Mouse (Mus musculus) frontal cortex, adult 2 months (tissue): Measurements from ENCODE around the gene 9930111J21Rik1. TPM values are rescaled to one million over a fixed set of nuclear protein-coding genes. Genes with fewer than 3 reads are reported as not detected.
"Not testable (repeated sequence)": the region's sequence is repeated elsewhere in the genome, so short reads cannot be mapped to it uniquely, and the experiment has no call there.

Experiments
- DNase-seq, 2 experiments: peaks; one replicate each; pipeline ENCODE4 v3.0.0; 2022; ENCODE audit warnings: low spot score in 1 of 2; ENCODE audit errors: extremely low spot score in 1 of 2
- polyA plus RNA-seq: library from polyadenylated mRNA; depleted of rRNA; stranded (reverse); fragments of >200 nt; gene quantifications from 2 replicates; pipeline ENCODE4 v1.2.3, GENCODE M21; 2012; rRNA removed

Gene 9930111J21Rik1
- 0.42 and 0.64 TPM in 2 replicates for polyA plus RNA-seq

DNA sequence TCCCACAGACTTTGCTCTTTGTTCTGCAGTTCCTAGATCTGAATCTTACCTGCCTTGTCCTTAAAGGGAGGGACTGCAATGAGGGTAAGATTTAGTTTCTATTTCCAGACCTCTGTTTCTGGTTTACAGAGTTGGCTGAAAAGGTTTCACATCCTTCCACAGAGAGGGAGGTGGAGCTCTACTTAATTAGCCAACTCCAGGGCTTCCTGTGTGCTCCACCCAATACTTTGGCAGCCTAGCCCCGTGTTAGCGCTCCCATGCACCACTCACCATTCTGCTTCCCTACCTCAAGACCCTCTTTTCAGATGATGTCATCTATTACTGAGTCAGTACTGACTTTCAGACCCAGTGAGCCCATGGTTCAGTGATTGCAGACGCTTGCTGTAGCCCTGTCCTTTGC lies at the start of gene 9930111J21Rik1:
Gene 9930111J21Rik1 (minus strand): TSS at position 148 of the 400 bp plus-strand sequence.
- not testable (repeated sequence) for DNase-seq

DNA sequence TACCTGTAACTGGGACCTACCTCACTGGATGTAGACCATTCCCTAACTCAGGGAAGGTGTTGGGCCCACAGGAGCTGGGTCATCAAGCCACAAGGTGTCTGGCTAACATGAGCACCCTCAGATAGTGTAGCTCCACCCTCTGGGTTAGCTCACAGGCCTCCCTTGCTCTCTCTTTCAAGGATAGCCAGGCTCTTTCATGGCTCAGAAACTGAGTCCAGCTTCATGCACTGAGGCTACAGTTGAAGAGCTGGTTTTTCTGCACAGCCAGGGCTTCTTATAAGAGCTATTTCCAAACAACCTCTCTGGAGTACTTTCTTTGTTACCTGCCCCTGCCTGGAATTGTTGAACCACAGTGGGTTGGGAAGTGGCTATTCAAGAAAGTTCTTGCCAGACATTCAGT lies 32.9 kb upstream of the 9930111J21Rik1 start:
- not testable (repeated sequence) for DNase-seq

DNA sequence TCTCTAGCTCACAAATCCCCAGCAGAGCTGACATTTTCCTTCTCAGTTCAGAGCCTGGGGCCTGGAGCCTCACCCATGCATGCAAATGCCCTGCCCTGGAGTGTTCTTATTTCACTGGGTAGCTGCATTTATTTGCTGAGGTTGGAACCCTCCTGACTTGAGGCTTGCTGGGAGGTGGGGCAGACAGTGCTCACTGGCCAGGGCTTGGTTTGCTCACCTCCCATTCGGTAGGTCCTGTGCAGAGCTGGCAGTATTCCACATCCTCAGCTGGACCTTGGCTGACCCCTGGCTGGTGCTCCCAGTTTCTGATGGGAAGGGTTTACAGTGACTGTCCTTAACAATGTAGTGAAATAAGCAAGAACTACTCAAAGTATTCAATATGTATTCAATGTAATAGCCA lies 27.6 kb upstream of the 9930111J21Rik1 start:
- DNase-seq, result not testable (repeated sequence)

DNA sequence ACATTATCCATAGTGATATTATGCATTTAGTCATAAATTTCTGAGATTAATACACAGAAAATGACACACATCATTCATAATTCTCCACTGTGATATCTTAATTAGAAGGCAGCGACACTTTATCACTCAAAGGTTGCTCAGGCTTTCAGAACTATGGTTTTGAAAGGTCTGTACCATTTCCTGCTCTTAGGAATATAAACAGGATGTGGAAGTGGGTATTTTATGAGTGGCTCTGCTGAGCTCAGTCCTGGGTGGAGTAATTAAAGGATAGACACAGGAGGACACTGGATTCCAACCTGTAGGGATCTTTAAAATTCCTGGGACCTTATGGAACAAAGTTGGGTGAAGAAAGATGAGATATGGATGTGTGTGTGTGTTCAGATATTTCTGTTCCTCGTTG lies 27.1 kb upstream of the 9930111J21Rik1 start:
- not testable (repeated sequence) for DNase-seq

DNA sequence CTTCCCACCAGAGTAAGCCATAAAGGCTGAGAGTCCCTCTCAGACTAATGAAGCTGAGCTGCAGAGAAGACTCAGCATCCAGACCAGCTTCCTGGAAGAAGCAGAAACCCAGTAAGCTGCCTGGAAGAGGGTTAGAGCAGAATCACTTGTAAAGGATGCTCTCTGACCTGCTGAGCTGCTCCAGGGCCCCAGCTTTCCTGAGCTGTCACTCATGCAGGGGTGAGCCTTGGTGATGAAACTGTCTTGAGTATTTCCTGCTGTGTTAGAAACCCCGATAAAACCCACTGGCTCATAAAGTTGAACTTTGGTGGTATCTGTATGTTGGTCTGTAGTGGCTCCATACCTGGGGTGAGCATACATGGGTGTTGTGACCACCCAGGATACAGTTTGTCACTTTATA lies 21.2 kb upstream of the 9930111J21Rik1 start:
- DNase-seq, result not testable (repeated sequence)

DNA sequence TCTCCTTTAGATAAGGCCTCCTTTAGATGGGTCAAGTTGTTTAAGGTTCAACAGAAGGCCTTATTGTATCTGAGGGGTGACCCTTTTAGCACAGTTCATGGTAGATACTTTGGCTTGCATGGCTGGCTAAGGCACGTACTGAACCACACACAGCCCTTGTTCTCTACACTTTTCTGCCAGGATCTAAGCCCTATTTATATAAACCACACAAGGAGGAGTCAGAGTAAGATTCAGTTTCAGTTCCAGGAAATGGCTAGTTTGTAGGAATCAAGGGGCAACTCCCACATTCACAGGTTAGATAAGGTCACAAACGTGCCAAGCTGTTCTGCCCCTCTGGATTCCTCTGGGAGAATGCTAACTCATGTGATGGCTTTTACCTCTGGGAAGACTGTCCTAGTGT lies 14.8 kb upstream of the 9930111J21Rik1 start, which contains the start of gene Tgtp1:
Gene Tgtp1 (minus strand): TSS at position 155 of the 400 bp plus-strand sequence.
- not testable (repeated sequence) for DNase-seq

DNA sequence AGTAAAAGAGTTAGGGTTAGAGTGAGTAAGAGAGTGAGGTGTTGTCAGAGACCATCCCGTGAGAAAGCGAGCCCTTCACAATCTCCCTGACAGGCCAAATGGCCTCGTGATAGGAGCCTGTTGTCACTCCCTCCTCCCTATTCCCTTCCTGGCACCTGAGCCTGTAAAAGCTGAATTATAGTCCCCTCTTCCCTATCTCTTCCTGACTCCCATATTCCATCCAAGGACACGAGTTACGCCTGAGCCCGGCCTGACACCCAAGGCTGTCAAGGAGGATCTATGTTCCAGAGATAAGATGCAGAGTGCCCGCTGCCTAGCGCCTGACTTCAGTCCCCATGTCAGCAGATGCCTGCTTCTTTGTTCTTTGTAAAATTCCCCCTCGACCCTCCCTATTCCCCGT lies 14.1 kb upstream of the 9930111J21Rik1 start:
- not testable (repeated sequence) for DNase-seq

DNA sequence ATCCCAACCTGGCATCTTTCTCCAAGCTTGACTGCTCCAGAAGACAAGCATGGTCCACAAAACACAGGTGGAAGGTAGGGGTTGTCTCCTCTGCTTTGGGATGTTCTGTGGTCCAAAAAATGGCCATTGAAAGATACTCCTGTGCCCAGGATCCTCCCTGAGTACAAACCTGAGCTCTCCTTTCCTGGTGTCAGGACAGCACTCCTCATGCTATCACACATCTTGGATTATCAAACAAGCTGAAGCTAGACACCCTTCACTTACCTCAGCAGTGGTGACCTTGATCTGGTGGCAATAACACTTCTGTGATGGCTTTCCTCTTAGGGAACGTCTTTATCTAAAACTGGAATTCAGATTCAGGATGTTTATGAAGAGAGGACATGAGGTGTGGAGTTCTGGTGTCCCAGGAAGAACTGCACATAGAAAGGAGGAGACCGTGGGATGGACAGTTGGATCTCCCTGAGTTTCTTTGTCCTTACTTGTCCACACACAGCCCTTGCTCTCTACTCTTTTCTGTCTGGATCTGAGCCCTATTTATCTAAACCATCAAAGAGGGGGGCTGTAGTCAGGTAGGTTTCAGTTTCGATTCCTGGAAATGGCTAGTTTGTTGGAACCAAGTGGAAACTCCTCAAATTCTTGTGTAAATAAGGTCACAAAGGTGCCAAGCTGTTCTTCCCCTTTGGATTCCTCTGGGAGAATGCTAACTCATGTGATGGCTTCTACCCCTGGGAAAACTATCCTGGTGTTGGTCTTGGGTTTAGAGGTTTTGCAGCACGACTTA lies 12.7 kb upstream of the 9930111J21Rik1 start, which contains the start of gene Gm12185:
Gene Gm12185 (minus strand): TSS at position 487 of the 781 bp plus-strand sequence.
- not testable (repeated sequence) for DNase-seq

DNA sequence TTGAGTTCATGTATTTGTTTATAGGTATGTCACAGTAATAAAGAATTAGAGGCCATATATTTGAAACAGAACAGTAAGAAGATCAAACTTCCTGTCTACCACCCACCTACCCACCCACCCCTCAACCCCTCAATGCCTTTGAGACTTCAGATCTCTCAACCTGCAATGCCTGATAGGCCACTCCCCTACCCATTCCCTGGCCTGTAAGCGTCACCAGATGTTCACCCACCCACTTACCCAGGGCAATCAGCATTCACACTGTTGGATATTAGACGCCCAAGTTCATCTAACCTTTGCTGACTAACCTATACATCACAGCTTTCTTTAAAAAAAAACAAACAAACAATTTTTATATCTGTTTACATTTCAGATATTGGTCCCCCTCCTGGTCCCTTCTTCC lies 10.8 kb upstream of the 9930111J21Rik1 start:
- not testable (repeated sequence) for DNase-seq

DNA sequence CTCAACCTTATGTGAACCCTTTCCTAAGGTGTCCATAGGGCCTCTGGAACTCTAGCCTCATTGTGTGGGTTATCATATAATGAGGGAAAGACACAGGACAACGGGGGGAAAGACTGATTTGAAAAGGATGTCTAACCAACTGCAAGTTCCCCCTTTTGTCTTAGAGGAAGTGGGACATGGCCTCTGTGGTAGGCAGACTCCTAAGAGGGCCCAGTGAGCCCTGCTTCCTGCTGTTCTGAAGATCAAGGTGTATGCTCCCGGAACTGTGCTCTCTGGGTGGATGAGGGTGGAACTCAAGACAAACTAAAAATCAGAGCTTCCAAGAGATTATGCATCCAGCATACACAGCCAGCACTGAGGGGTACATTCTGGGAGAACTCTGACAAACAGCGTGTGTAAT lies 9.0 kb upstream of the 9930111J21Rik1 start:
- not testable (repeated sequence) for DNase-seq

DNA sequence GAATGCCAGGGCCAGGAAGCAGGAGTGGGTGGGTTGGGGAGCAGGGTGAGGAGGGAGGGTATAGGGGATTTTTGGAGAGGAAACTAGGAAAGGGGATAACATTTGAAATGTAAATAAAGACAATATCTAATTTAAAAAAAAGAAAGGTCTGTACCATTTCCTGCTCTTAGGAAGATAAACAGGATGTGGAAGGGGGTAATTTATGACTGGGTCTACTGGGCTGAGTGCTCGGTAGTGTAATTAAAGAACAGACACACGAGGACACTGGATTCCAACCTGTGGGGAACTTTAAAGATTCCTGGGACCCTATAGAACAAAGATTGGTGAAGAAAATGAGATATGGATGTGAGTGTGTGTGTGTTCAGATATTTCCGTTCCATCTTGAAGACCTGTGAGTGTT lies 3.6 kb upstream of the 9930111J21Rik1 start:
- DNase-seq, result not testable (repeated sequence)

DNA sequence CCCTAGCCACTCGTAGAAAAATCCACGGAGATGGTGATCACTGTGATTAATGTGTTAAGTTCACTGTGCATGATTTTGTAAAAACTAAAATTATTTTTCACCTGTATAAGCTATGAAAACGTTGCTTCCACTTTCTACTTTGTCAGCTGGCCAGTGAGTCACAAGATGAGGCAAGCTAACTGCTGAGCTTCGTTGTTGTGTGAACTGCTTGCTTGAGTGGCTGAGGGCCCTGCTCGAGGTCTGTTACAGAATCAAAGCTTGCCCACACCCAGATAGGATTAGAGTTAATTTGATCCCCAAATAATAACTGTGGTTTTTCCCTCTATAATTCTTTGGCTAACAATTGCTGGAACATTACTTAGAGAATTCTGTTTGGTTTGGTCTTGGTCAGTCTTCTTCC lies 854 bp upstream of the 9930111J21Rik1 start:
- not testable (repeated sequence) for DNase-seq

DNA sequence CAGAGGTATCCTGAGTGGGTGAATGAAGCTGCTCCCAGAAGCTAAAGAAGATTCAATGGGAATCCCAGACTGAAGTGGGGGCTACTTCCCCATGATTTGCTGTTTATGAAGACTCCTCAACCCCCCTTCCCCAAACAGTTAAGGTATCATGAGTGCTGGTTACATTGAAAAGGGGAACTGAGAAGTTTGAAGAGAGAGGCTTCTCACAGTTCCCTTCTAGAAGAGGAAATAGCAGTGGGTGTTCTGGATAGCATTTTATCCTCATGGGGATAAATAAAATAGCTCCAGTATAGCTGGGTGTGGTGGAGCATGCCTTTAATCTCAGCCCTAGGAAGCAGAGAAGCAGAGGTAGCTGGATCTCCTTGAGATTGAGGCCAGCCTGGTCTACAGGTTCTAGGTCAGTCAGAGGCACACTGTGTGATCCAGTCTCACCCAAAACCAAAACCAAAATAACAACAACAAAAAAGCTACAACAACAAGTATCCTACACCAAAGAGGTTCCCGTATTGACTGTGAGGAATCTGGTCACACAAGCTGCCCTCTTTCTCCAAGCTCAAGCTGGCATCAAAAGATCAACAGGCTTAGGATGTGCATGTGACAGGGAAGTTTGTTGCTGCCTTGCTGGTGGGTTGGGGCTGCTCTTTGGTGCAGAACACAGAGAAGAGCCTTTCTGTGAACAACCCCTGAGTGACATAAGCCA lies 808 bp downstream of the 9930111J21Rik1 start, which contains the start of gene Olfr56:
Gene Olfr56 (plus strand): TSS at position 650 of the 700 bp plus-strand sequence.
- DNase-seq, result not testable (repeated sequence)

DNA sequence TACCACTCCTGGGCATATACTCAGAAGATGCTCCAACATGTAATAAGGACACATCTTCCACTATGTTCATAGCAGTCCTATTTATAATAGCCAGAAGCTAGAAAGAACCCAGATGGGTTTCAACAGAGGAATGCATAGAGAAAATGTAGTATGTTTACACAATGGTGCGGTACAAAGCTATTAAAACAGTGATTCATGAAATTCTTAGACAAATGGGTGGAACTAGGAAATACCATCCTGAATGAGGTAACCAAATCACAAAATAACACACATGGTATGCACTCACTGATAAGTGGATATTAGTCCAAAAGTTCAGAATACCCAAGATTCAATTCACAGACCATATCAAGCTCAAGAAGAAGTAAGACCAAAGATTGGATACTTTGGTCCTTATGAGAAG lies 4.5 kb downstream of the 9930111J21Rik1 start:
- DNase-seq, result not testable (repeated sequence)

DNA sequence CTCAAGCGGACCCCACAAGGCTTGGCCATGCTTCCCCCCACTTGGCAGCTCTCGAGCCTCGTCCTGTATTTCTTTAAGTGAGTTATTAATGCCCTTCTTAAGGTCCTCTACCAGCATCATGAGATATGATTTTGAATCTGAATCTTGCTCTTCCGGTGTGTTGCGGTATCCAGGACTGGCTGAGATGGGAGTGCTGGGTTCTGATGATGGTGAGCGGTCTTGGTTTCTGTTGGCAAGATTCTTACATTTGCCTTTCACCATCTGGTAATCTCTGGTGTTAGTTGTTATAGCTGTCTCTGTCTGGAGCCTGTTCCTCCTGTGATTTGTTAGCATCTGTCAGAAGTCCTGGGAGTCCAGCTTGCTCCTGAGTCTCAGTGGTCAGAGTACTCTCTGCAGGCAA lies 33.1 kb downstream of the 9930111J21Rik1 start, which contains the start of gene Psme2b:
Gene Psme2b (minus strand): TSS at position 101 of the 400 bp plus-strand sequence.
- not testable (repeated sequence) for DNase-seq

DNA sequence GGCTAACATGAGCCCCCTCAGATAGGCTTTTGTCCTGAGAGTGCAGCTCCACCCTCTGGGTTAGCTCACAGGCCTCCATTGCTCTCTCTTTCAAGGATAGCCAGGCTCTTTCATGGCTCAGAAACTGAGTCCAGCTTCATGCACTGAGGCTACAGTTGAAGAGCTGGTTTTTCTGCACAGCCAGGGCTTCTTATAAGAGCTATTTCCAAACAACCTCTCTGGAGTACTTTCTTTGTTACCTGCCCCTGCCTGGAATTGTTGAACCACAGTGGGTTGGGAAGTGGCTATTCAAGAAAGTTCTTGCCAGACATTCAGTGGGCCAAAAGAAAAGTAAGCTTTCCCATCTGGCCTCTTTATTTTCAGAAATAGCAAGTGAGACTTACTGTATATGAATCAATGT lies 39.9 kb downstream of the 9930111J21Rik1 start:
- DNase-seq, result not testable (repeated sequence)

DNA sequence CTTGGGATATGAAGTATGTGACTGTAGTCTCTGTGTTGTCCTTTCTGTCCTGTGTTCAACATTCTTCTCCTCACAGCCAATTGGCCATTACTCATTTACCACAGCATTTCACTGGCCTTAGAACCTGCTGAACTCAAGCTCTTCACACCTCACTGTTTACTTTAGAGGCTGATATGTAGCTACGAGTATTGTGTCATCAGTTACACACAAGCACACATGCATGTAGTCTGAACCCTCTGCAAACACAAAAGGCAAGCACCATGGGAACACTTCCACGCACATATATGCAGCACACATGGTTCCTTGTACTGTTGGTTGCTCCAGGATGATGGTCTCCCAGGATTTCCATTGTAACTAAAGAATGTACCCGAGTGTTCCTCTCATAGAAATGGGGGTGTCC lies 43.9 kb downstream of the 9930111J21Rik1 start:
- not testable (repeated sequence) for DNase-seq

DNA sequence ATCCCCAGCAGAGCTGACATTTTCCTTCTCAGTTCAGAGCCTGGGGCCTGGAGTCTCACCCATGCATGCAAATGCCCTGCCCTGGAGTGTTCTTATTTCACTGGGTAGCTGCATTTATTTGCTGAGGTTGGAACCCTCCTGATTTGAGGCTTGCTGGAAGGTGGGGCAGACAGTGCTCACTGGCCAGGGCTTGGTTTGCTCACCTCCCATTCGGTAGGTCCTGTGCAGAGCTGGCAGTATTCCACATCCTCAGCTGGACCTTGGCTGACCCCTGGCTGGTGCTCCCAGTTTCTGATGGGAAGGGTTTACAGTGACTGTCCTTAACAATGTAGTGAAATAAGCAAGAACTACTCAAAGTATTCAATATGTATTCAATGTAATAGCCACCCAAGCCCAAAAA lies 45.3 kb downstream of the 9930111J21Rik1 start:
- not testable (repeated sequence) for DNase-seq

DNA sequence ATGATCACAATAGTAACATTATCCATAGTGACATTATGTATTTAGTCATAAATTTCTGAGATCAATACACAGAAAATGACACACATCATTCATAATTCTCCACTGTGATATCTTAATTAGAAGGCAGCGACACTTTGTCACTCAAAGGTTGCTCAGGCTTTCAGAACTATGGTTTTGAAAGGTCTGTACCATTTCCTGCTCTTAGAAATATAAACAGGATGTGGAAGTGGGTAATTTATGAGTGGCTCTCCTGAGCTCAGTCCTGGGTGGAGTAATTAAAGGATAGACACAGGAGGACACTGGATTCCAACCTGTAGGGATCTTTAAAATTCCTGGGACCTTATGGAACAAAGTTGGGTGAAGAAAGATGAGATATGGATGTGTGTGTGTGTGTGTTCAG lies 45.8 kb downstream of the 9930111J21Rik1 start:
- not testable (repeated sequence) for DNase-seq

DNA sequence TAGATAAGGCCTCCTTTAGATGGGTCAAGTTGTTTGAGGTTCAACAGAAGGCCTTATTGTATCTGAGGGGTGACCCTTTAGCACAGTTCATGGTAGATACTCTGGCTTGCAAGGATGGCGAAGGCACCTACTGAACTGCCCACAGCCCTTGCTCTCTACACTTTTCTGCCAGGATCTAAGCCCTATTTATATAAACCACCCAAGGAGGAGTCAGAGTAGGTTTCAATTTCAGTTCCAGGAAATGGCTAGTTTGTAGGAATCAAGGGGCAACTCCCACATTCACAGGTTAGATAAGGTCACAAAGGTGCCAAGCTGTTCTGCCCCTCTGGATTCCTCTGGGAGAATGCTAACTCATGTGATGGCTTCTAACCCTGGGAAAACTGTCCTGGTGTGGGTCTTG lies 51.1 kb downstream of the 9930111J21Rik1 start:
- DNase-seq, result not testable (repeated sequence)

DNA sequence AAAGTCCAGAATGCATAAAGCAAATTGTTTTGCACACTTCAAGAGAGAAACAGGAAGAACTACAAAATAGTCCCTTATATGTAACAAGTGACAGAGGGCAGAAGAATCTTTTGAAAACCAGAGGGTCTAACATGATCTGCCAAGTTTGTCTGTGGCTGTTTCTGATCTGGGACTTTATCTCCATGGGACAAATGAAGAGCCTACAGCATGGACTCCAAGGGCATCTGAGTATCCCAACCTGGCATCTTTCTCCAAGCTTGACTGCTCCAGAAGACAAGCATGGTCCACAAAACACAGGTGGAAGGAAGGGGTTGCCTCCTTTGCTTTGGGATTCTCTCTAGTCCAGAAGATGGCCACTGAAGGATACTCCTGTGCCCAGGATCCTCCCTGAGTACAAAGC lies 52.8 kb downstream of the 9930111J21Rik1 start:
- DNase-seq, result not testable (repeated sequence)
